Mouse (Mus musculus): ENCODE results near the gene Qk.

DNA sequence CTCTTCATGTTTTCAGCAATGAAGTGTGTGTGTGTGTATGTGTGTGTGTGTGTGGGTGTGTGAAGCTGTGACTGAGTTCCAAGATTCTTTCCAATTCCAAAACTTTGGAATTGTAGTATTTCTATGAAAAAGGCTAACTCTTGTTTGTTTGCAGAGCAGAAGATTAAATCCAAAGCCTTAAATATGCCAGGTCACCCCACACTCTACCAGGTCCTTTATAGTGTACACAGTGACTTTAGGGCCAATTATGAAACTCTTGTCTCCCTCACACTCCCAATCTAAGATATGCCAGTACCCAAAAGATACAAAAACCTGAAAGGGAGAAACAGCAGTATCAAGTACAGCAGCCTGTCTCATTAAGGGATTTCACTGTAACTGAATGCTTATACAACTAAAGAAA lies 15.7 kb downstream of the Qk start:
- no peak for TF ChIP-seq CTCF (IDR thresholded peaks at IDR 0.05; ENCODE audit: control insufficient read depth, insufficient read depth, low read length)
- TF ChIP-seq POLR2A (IDR thresholded peaks at IDR 0.05; ENCODE audit: borderline replicate concordance, control insufficient read depth, low read depth, low read length): no peak
